Mouse (Mus musculus) left cerebral cortex, adult 2 months (tissue): ENCODE measurements around the gene Serpinb1c. TPM values are rescaled to one million over a fixed set of nuclear protein-coding genes. Genes with fewer than 3 reads are reported as not detected.

Source experiments
- DNase-seq, 2 experiments: peaks; one replicate each; pipeline ENCODE4 v3.0.0; 2021 to 2022; ENCODE audit warnings: low spot score in 2 of 2, mixed read lengths in 1 of 2; ENCODE audit errors: extremely low spot score in 1 of 2
- H3K27ac ChIP-seq: fragments of 200-600 bp; 2 replicates; pipeline ENCODE4 v1.8.1; 2022
- H3K4me3 ChIP-seq: fragments of 200-600 bp; 2 replicates; pipeline ENCODE4 v1.8.1; 2022
- CTCF ChIP-seq: fragments of 200-600 bp; IDR thresholded peaks from 2 replicates; pipeline ENCODE4 v1.8.1; 2022; ENCODE audit warnings: antibody characterized with exemption, mild to moderate bottlenecking, moderate library complexity
- intact Hi-C: fragments of 180-260 bp; cut with DNase I; formaldehyde crosslinking; loops from one replicate; pipeline ENCODE4 v1.15.1; 2025
- total RNA-seq, 2 experiments: library from RNA; stranded (reverse); gene quantifications; 2 replicates each; pipeline ENCODE4 v1.2.3; 2021

The Serpinb1c gene
- total RNA-seq, 2 experiments from 2014 or later: not detected

- intact Hi-C loops: no loop called here
- no peak for DNase-seq
- no peak for TF ChIP-seq CTCF
- no peak overlapping the region for H3K4me3 ChIP-seq
- H3K27ac ChIP-seq: peak overlapping the region; percentile 78
These were observed 64.8 kb downstream of the Serpinb1c start for GRCm38 (mm10) chr13:32833237-32833636.

- intact Hi-C loops: no loop called here
- Histone ChIP-seq H3K27ac (peak overlapping the region; percentile 78), H3K4me3 (no peak overlapping the region)
- DNase-seq: no peak
- no peak for TF ChIP-seq CTCF
These were observed 65.2 kb downstream of the Serpinb1c start for GRCm38 (mm10) chr13:32832776-32833175.

- Histone ChIP-seq H3K27ac (peak overlapping the region; percentile 78), H3K4me3 (no peak overlapping the region)
- intact Hi-C loops: no loop called here
- TF ChIP-seq CTCF: no peak
- no peak for DNase-seq
These were observed 66.3 kb downstream of the Serpinb1c start for GRCm38 (mm10) chr13:32831505-32832273.

Other genes starting within 250 kb of the Serpinb1c start
- under 1 TPM; 0.07 to 0.16 TPM for gene Mylk4, start 114.3 kb downstream of the Serpinb1c start, total RNA-seq
- gene Wrnip1, start 96.2 kb downstream of the Serpinb1c start, total RNA-seq: 10 to 100 TPM; 57.0 to 63.4 TPM
- gene D930007J09Rik, start 95.4 kb downstream of the Serpinb1c start, total RNA-seq: not detected
- 1 to 10 TPM; 2.6 to 4.6 TPM for gene Serpinb1a, start 47.0 kb downstream of the Serpinb1c start, total RNA-seq
- 1 to 10 TPM in 1 of 2 experiments, under 1 TPM in 1; 0.96 to 1.9 TPM for gene Serpinb6b, start 67.0 kb upstream of the Serpinb1c start, total RNA-seq
- 1 to 10 TPM; 4.3 to 5.6 TPM for gene Serpinb9, start 105.0 kb upstream of the Serpinb1c start, total RNA-seq
- gene Serpinb9b, start 129.2 kb upstream of the Serpinb1c start, total RNA-seq: under 1 TPM in 1 of 2 experiments, not detected in 1; 0.09 TPM
- 1 to 10 TPM in 1 of 2 experiments, under 1 TPM in 1; 0.86 to 1.2 TPM for gene Serpinb1b, start 180.4 kb upstream of the Serpinb1c start, total RNA-seq